Mouse (Mus musculus): ENCODE data around the gene Tssk2. TPM values are rescaled to one million over a fixed set of nuclear protein-coding genes. Genes with fewer than 3 reads are reported as not detected.

Gene Tssk2
- polyA plus RNA-seq, 1 experiment from 2014 or later: not detected

Other genes with a start within 250 kb of the Tssk2 start
- 15.9 and 17.1 TPM in 2 replicates for gene Med15, start 165.7 kb upstream of the Tssk2 start, polyA plus RNA-seq (2015; fragmentation: Nextera tagmentation; extraction: Ambion mirVana)
- gene Klhl22, start 139.0 kb upstream of the Tssk2 start, polyA plus RNA-seq (2015; fragmentation: Nextera tagmentation; extraction: Ambion mirVana): 13.0 and 14.3 TPM in 2 replicates
- 1.0 and 1.8 TPM in 2 replicates for gene Scarf2, start 101.4 kb upstream of the Tssk2 start, polyA plus RNA-seq (2015; fragmentation: Nextera tagmentation; extraction: Ambion mirVana)
- not detected in 2 replicates for gene B830017H08Rik, start 65.5 kb upstream of the Tssk2 start, polyA plus RNA-seq (2015; fragmentation: Nextera tagmentation; extraction: Ambion mirVana)
- gene Car15, start 60.3 kb upstream of the Tssk2 start, polyA plus RNA-seq (2015; fragmentation: Nextera tagmentation; extraction: Ambion mirVana): 0.55 and 0.89 TPM in 2 replicates
- 0.03 and 0.07 TPM in 2 replicates for gene Gm20518, start 7.0 kb upstream of the Tssk2 start, polyA plus RNA-seq (2015; fragmentation: Nextera tagmentation; extraction: Ambion mirVana)
- not detected in 2 replicates for gene Tssk1, start 4.4 kb upstream of the Tssk2 start, polyA plus RNA-seq (2015; fragmentation: Nextera tagmentation; extraction: Ambion mirVana)
- gene Dgcr2, start 75 bp upstream of the Tssk2 start, polyA plus RNA-seq (2015; fragmentation: Nextera tagmentation; extraction: Ambion mirVana): 18.3 and 22.0 TPM in 2 replicates
- 9.9 and 10.0 TPM in 2 replicates for gene Ess2, start 12.7 kb downstream of the Tssk2 start, polyA plus RNA-seq (2015; fragmentation: Nextera tagmentation; extraction: Ambion mirVana)
- gene Gsc2, start 16.4 kb downstream of the Tssk2 start, polyA plus RNA-seq (2015; fragmentation: Nextera tagmentation; extraction: Ambion mirVana): not detected in 2 replicates
- gene Slc25a1, start 29.6 kb downstream of the Tssk2 start, polyA plus RNA-seq (2015; fragmentation: Nextera tagmentation; extraction: Ambion mirVana): 63.1 and 69.7 TPM in 2 replicates
- gene Vpreb2, start 81.8 kb downstream of the Tssk2 start, polyA plus RNA-seq (2015; fragmentation: Nextera tagmentation; extraction: Ambion mirVana): 1.7 and 2.0 TPM in 2 replicates
- 22.1 and 22.3 TPM in 2 replicates for gene Dgcr6, start 154.2 kb downstream of the Tssk2 start, polyA plus RNA-seq (2015; fragmentation: Nextera tagmentation; extraction: Ambion mirVana)
- gene Prodh, start 191.6 kb downstream of the Tssk2 start, polyA plus RNA-seq (2015; fragmentation: Nextera tagmentation; extraction: Ambion mirVana): 2.5 and 2.6 TPM in 2 replicates
- gene Rtn4r, start 229.0 kb downstream of the Tssk2 start, polyA plus RNA-seq (2015; fragmentation: Nextera tagmentation; extraction: Ambion mirVana): 0.33 and 0.47 TPM in 2 replicates

Data from liver, embryonic 15.5 days (tissue).